Mouse (Mus musculus): ENCODE data around the gene Hepacam2.
"Not testable (repeated sequence)": the region's sequence is repeated elsewhere in the genome, so short reads cannot be mapped to it uniquely, and the experiment has no call there.

Gene Hepacam2

GRCm38 (mm10) chr6:3498162-3498848 is at the start of gene Hepacam2, which contains the start of gene Vps50:
Hepacam2 (minus strand) TSS chr6:3498298.
Vps50 (plus strand) TSS chr6:3498382.
- peak; percentile 85 for DNase-seq

- no peak for DNase-seq
Measured at GRCm38 (mm10) chr6:3544970-3545369, 46.9 kb upstream of the Hepacam2 start.

- DNase-seq: no peak
Measured at GRCm38 (mm10) chr6:3543862-3544261, 45.8 kb upstream of the Hepacam2 start.

DNA sequence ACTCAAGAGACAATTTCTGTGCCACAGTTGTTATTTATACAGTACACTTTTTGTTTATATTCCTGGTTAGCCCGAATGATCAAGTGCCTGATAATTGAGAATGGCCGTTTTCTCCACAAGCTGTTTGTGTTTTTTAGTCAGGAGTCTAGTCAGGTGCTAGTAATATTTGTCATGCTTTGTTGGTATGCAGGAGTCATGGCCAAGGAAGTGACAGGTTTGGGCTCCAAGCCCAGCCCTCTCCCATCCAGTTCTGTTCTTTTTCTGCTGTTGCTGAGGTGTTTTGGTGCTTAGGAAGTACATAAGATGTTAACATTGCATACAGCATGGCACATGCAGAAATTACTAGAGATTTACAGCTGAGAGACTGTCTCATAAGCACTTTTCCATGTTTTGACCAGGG is 41.4 kb upstream of the Hepacam2 start:
- no peak for DNase-seq

DNA sequence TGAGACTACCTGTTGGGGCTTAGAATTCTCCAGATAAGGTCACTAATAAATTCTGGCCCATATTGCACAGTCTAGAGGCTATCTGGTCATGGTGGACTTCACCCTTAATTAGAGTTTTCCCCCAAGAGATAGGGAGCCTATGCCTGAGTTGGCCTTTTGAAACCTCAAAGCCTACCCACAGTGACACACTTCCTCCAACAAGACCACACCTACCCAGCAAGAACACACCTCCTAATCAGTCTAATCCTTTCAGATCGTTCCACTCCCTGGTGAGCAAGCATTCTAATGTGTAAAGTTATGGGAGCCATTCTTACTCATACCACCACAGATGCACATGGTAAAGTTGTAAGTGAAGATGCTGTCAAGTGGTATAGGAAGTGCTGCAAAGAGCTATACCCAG is 38.0 kb upstream of the Hepacam2 start:
- DNase-seq: no peak

DNA sequence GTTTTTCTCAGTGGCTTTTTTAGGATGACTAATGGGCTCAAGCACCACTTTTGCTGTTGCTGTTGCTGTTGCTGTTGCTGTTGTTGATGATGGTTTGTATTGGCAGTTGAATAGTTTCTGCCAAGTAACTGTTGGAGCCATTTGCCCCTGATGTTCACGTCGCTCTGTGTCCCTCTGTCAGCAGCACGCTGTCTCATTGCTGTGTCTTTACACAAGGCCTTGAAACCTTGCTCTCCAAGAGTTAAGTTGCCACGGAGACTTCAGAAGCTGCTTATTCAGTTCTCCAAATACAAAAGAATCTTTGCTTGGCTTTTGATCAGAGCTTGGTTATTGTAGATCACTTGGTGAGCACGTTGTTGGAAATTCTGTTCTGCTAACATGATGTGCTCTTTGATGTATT is 33.3 kb upstream of the Hepacam2 start:
- DNase-seq: no peak

- no peak for DNase-seq
Measured at GRCm38 (mm10) chr6:3528198-3528597, 30.1 kb upstream of the Hepacam2 start.

DNA sequence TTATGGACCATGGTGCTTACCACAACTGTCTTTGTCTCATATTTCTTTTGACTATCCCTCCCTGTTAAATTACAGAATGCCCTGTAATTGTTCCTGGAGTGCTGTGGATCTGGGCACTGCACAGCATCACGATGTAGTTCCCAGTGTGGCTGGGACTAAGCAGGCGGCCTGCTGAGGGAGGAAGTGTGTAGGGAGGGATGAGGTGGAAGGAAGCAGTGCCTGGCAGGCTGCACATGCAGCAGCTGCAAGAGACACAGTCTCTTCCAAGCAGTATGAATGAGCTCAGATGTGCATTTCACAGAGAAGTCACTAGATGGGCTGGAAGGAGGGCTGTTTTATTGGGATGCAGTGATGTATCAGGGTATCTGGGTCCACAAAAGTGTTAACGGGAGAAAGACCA is 14.5 kb upstream of the Hepacam2 start:
- DNase-seq: no peak

GRCm38 (mm10) chr6:3511612-3512011 is 13.5 kb upstream of the Hepacam2 start:
- no peak for DNase-seq

DNA sequence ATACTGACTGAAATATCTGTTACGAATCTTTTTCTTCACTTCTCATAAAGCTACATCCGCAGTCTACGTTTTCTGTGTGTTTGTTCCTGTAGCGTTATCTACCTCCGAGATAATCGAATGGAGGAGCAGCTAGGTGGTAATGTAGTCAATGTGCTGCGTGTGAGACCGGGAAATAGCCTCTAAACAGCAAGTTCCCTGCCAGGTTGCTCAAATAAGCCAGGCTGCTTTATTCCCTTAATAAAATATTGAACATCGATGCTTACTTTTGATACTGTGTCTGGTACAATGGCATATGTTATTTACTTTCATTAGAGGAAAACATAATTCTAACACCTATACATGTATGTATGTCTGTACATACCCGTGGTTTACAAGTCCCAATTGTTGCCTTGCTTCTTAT is 13.0 kb upstream of the Hepacam2 start:
- DNase-seq: no peak

DNA sequence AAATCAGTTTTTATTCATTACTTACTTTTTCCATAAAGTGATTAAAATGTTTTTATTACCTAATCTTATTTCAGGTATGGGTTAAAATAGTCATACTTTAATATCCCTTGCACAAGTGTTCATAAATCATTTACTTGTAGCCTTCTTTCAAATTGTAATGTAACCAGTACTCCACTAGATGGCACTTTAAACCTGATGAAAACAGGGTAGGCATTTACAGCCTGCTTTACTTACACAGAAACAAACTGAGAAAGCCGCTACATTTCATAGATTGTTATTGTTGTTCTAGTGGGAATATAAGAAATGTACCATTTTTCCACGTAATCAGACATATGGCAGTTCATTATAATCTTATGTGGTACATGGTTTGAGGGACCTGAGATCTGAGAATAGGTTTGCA is 11.7 kb upstream of the Hepacam2 start:
- no peak for DNase-seq

DNA sequence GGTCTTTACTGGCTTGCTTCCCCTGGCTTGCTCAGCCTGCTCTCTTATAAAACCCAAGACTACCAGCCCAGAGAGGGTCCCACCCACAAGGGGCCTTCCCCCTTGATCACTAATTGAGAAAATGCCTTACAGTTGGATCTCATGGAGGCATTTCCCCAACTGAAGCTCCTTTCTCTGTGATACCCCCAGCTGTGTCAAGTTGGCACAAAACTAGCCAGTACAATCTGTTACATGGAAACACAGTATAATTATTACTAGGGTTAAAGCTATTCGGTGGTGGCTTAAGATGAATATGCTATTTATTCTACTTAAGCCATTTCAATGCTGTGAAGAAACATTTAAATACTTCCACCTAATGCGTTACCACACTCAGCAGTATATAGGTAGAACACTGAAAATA is 10.1 kb upstream of the Hepacam2 start:
- DNase-seq: not testable (repeated sequence)

DNA sequence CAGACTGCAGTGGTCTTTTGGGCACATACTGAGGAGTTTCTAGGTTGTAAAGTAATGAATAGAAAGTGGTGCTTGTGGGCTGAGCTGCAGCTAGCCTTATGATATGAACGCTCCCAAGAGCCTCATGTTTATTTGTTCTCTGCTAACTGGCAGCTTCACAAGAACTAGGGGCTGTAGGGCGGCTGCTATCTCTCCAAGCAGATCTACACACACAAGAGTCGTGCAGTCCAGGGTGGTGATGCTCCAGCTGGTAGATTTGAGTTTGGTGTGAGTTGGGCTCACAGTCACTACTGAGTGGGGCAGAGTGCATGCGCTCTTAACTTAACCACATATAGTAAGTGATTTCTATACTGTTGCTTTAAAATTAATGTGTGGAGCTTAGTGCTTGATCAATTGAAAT is 9.0 kb upstream of the Hepacam2 start:
- no peak for DNase-seq

- no peak for DNase-seq
Measured at GRCm38 (mm10) chr6:3505289-3505688, 7.2 kb upstream of the Hepacam2 start.

DNA sequence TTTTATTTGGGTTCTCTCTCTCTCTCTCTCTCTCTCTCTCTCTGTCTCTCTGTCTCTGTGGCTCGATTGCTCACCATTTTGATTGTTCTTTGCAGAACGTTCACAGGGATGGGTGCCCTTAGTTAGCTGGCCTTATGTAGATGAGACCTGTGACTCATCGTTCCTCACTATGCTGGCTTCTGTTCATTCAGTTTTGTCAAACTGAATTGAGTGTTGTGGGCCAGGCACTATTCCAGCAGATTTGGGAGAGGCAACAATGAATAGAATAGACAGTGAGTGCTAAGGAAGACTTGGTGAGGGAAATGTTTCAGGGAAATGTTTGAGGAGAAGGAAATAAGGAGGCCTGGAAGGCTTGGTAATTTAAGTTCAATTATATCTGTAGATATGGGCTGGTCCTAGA is 2.2 kb upstream of the Hepacam2 start:
- DNase-seq: no peak

DNA sequence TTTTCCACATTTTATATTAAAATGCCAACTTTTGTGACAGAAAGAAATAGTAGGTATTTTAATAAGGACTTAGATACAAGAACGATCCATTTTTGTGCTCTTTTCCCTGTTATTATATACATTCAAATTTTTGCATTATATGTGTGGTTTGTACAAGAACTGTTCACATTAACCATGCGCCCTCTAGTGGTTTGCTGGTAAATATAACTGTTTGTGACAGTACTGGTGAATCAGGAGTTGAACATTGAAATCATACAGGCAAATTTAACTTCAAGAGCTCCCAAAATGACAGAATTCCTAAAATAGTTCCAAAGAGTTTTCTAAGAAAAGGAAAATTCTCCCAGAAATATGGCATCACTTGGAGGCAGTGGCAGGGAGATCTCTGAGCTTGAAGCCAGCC is 1.9 kb downstream of the Hepacam2 start:
- DNase-seq: peak; percentile 5

- no peak for DNase-seq
Measured at GRCm38 (mm10) chr6:3494285-3494684, 3.8 kb downstream of the Hepacam2 start.

- no peak for DNase-seq
Measured at GRCm38 (mm10) chr6:3487355-3487754, 10.7 kb downstream of the Hepacam2 start.

- DNase-seq: no peak
Measured at GRCm38 (mm10) chr6:3485133-3485532, 13.0 kb downstream of the Hepacam2 start.

DNA sequence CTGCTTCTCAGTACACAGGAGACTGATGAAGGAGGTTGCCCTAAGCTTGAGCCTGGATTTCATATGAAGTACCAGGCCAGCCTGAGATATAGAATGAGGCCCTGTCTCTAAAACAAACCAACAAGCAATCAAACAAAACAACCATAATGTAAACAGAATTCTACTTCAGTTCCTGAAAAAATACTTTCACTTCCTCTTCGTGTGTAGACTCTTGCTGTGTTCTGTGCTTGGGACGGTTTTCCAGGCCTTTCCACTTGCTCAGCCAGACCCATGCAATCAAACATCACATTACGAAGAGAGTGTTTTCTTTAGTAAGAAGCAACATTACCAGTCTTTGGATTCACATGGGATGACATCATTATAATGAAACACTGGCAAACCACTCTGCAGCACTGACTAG is 16.4 kb downstream of the Hepacam2 start:
- DNase-seq: no peak

- DNase-seq: no peak
Measured at GRCm38 (mm10) chr6:3479853-3480252, 18.2 kb downstream of the Hepacam2 start.

DNA sequence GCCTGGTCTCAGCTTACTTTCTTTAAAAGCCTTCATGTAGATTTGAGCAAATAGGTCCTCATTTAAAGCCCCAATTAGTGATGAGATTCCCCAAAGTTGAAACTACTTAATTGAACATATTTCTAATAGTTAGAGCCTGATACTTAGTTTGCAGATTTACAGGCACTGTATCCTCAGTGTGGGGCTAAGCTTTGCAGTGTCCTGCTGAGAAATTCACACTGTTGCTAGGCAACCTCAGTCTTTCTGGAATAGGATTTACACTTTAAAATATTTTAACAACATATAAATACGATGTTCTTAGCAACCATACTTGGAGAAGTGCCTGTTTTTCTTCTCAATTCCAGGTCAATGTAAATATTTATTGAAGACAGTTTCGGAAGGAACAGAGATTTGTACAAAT is 21.8 kb downstream of the Hepacam2 start:
- no peak for DNase-seq

GRCm38 (mm10) chr6:3470706-3471105 is 27.4 kb downstream of the Hepacam2 start:
- no peak for DNase-seq

GRCm38 (mm10) chr6:3468627-3469026 is 29.5 kb downstream of the Hepacam2 start:
- DNase-seq: no peak

GRCm38 (mm10) chr6:3463594-3463993 is 34.5 kb downstream of the Hepacam2 start:
- DNase-seq: no peak
